ENCODE assay signal across 20 mouse cellular contexts in the genomic region with DNA sequence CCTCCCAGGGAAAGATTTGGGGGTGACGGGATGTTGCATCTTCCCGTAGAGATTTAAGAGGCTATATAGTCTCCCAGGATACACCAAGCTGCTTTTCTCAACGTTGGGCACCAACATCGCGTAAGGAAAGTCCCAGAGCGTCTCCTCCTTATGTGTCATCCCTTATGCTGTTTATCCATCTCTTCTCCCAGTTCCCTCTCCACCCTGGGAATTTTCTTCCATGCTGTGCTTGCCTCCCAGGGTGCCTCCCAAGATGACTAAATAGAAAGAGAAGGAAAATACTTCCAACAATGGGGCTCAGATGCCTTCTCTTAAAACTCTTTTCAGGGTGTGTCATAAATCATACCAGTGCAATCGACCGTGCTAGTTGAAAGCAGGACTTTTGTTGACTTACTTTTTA.
A peak's percentile ranks its signal among the peaks of the same experiment; 100 is the strongest.
DNase-seq lines count a peak whose midpoint lies in the region; ATAC-seq and TF ChIP-seq lines count a peak whose summit lies in the region.
"Had no signal": no experiment of that assay in that cellular context is flagged by ENCODE, and none has a peak within 500 bp of the region (broad histone marks: within the 10 kb centered on the region; RNA-seq: fewer than 3 reads in every experiment).

No protein-coding gene starts in this region.

- no peaks in the 10 kb centered on the region for H3K36me3 ChIP-seq in heart, postnatal 0 days (replicated peaks; ENCODE audit: control insufficient read depth, insufficient read depth, low read length)
- H3K36me3 ChIP-seq in heart, embryonic 12.5 days = no peaks in the 10 kb centered on the region
- no peaks in the 10 kb centered on the region for H3K36me3 ChIP-seq in stomach, embryonic 14.5 days (ENCODE audit: control insufficient read depth, insufficient read depth, low read length)
- H3K36me3 ChIP-seq in stomach, postnatal 0 days (ENCODE audit: control insufficient read depth, insufficient read depth, low read length) = no peaks in the 10 kb centered on the region
- H3K36me3 ChIP-seq: embryonic facial prominence, embryonic 10.5 days; forebrain, embryonic 10.5 days; hindbrain, embryonic 12.5 days had no signal

- no peak for TF ChIP-seq EP300 in heart, postnatal 0 days (IDR thresholded peaks at IDR 0.05; ENCODE audit: low read depth)
- TF ChIP-seq EP300 in stomach, postnatal 0 days (optimal IDR thresholded peaks at IDR 0.05) = no peak

- peak overlapping the region; percentile 51 for H3K27ac ChIP-seq in heart, postnatal 0 days (ENCODE audit: low read depth)
- H3K27ac ChIP-seq in heart, embryonic 12.5 days (ENCODE audit: poor library complexity, severe bottlenecking) = no peak overlapping the region
- peak overlapping the region; percentile 48; the same call in 1 of the 2 replicates for H3K27ac ChIP-seq in stomach, embryonic 14.5 days (ENCODE audit: low read length)
- H3K27ac ChIP-seq in stomach, postnatal 0 days (replicated peaks) = no peak overlapping the region
- H3K27ac ChIP-seq: embryonic facial prominence, embryonic 10.5 days; forebrain, embryonic 10.5 days; hindbrain, embryonic 12.5 days had no signal

- no peak overlapping the region for H3K9ac ChIP-seq in heart, postnatal 0 days (replicated peaks; ENCODE audit: low read depth, low read length)
- no peak overlapping the region for H3K9ac ChIP-seq in heart, embryonic 12.5 days
- H3K9ac ChIP-seq in stomach, embryonic 14.5 days (replicated peaks; ENCODE audit: low read depth, low read length) = no peak overlapping the region
- no peak overlapping the region for H3K9ac ChIP-seq in stomach, postnatal 0 days (ENCODE audit: low read length)
- H3K9ac ChIP-seq: hindbrain, embryonic 12.5 days had no signal

- H3K9me3 ChIP-seq in heart, postnatal 0 days (replicated peaks; ENCODE audit: control insufficient read depth, low read length) = no peaks in the 10 kb centered on the region
- H3K9me3 ChIP-seq in heart, embryonic 12.5 days (replicated peaks) = no peaks in the 10 kb centered on the region
- H3K9me3 ChIP-seq in stomach, embryonic 14.5 days (ENCODE audit: control insufficient read depth, low read depth, low read length) = no peaks in the 10 kb centered on the region
- no peaks in the 10 kb centered on the region for H3K9me3 ChIP-seq in stomach, postnatal 0 days (ENCODE audit: control insufficient read depth, low read length)
- H3K9me3 ChIP-seq: embryonic facial prominence, embryonic 10.5 days; forebrain, embryonic 10.5 days; hindbrain, embryonic 12.5 days had no signal

- H3K4me3 ChIP-seq in heart, postnatal 0 days (ENCODE audit: low read depth, low read length) = no peak overlapping the region
- no peak overlapping the region for H3K4me3 ChIP-seq in heart, embryonic 12.5 days
- no peak overlapping the region for H3K4me3 ChIP-seq in stomach, embryonic 14.5 days (ENCODE audit: low read depth, low read length)
- no peak overlapping the region for H3K4me3 ChIP-seq in stomach, postnatal 0 days (ENCODE audit: low read depth, low read length)
- H3K4me3 ChIP-seq: embryonic facial prominence, embryonic 10.5 days; forebrain, embryonic 10.5 days; hindbrain, embryonic 12.5 days had no signal

- ATAC-seq in frontal cortex, adult (ENCODE audit: low TSS enrichment) = peak; percentile 62
- no peak for ATAC-seq in heart, postnatal 0 days (ENCODE audit: insufficient read depth, low read depth)
- ATAC-seq in heart, embryonic 12.5 days (ENCODE audit: insufficient number of reproducible peaks, low FRiP score) = no peak
- ATAC-seq in stomach, embryonic 14.5 days (ENCODE audit: insufficient number of reproducible peaks, insufficient read depth, low FRiP score, low read depth) = no peak
- ATAC-seq in stomach, postnatal 0 days (ENCODE audit: low FRiP score, low TSS enrichment) = no peak

- DNase-seq in frontal cortex, postnatal 25 days (ENCODE audit: low spot score in 2 of 2) = no peak
- DNase-seq in heart, postnatal 0 days (ENCODE audit: low spot score) = no peak
- DNase-seq in stomach, postnatal 0 days (ENCODE audit: low spot score) = no peak
- DNase-seq in cerebellum, adult 9-11 months = no peak
- DNase-seq: adrenal gland, postnatal 36 days; cerebellum, postnatal 10 days; gastrocnemius, postnatal 10 days; heart, postnatal 10 days; kidney, adult 8-10 months; kidney, postnatal 25 days; layer of hippocampus, postnatal 36 days; lung, postnatal 10 days; thymus, postnatal 25 days had no signal

- no peaks in the 10 kb centered on the region for H3K27me3 ChIP-seq in heart, postnatal 0 days (ENCODE audit: control insufficient read depth, insufficient read depth, low read length)
- no peaks in the 10 kb centered on the region for H3K27me3 ChIP-seq in heart, embryonic 12.5 days (replicated peaks)
- no peaks in the 10 kb centered on the region for H3K27me3 ChIP-seq in stomach, embryonic 14.5 days (ENCODE audit: control insufficient read depth, insufficient read depth, low read length)
- no peaks in the 10 kb centered on the region for H3K27me3 ChIP-seq in stomach, postnatal 0 days (ENCODE audit: control insufficient read depth, insufficient read depth, low read length)
- H3K27me3 ChIP-seq: hindbrain, embryonic 12.5 days had no signal

- 73% methylated on average over 8 of the region's 8 CpGs for WGBS in heart, postnatal 0 days
- 81% methylated on average over 8 of the region's 8 CpGs for WGBS in heart, embryonic 12.5 days
- WGBS in stomach, embryonic 14.5 days = 60% methylated on average over 8 of the region's 8 CpGs
- WGBS in stomach, postnatal 0 days = 46% methylated on average over 8 of the region's 8 CpGs

- no peak for TF ChIP-seq CTCF in heart, postnatal 0 days (IDR thresholded peaks at IDR 0.05; ENCODE audit: low read depth)
- TF ChIP-seq CTCF in stomach, postnatal 0 days (IDR thresholded peaks at IDR 0.05; ENCODE audit: low read depth) = no peak

- H3K4me1 ChIP-seq in heart, postnatal 0 days (ENCODE audit: control insufficient read depth, insufficient read depth) = no peaks in the 10 kb centered on the region
- no peaks in the 10 kb centered on the region for H3K4me1 ChIP-seq in heart, embryonic 12.5 days (replicated peaks)
- H3K4me1 ChIP-seq in stomach, embryonic 14.5 days (ENCODE audit: control insufficient read depth, insufficient read depth, low read length) = 0 out of 2 replicates have a peak, but pooled peaks cover 3% of the 10 kb centered on the region
- H3K4me1 ChIP-seq in stomach, postnatal 0 days (replicated peaks; ENCODE audit: control insufficient read depth, insufficient read depth) = no peaks in the 10 kb centered on the region
- H3K4me1 ChIP-seq: embryonic facial prominence, embryonic 10.5 days; forebrain, embryonic 10.5 days; hindbrain, embryonic 12.5 days had no signal

- H3K4me2 ChIP-seq in heart, postnatal 0 days (ENCODE audit: low read depth, low read length) = no peak overlapping the region
- no peak overlapping the region for H3K4me2 ChIP-seq in heart, embryonic 12.5 days
- H3K4me2 ChIP-seq in stomach, embryonic 14.5 days (replicated peaks; ENCODE audit: low read depth, low read length) = no peak overlapping the region
- no peak overlapping the region for H3K4me2 ChIP-seq in stomach, postnatal 0 days (replicated peaks; ENCODE audit: low read depth)
- H3K4me2 ChIP-seq: hindbrain, embryonic 12.5 days; midbrain, embryonic 11.5 days had no signal

Comparison
In these comparisons a context has a peak if more than half of its experiments do, and no peak if none do; other contexts are left out.
1. H3K27ac ChIP-seq: peak in heart, postnatal 0 days (single experiment) and stomach, embryonic 14.5 days (single experiment); none in heart, embryonic 12.5 days (single experiment) and stomach, postnatal 0 days (single experiment).